Mouse (Mus musculus): ENCODE measurements around the gene Creb1.
"Not testable (repeated sequence)": the region's sequence is repeated elsewhere in the genome, so short reads cannot be mapped to it uniquely, and the experiment has no call there.

Creb1 gene

GRCm38 (mm10) chr1:64543750-64544149 is 11.3 kb downstream of the Creb1 start:
- no peak for DNase-seq (ENCODE audit: low spot score)

- no peak for DNase-seq (ENCODE audit: low spot score)
Observed at GRCm38 (mm10) chr1:64546070-64546469, 13.6 kb downstream of the Creb1 start.

GRCm38 (mm10) chr1:64549380-64549779 is 16.9 kb downstream of the Creb1 start:
- no peak for DNase-seq (ENCODE audit: low spot score)

- DNase-seq (ENCODE audit: low spot score): no peak
Observed at GRCm38 (mm10) chr1:64551908-64552307, 19.5 kb downstream of the Creb1 start.

DNA sequence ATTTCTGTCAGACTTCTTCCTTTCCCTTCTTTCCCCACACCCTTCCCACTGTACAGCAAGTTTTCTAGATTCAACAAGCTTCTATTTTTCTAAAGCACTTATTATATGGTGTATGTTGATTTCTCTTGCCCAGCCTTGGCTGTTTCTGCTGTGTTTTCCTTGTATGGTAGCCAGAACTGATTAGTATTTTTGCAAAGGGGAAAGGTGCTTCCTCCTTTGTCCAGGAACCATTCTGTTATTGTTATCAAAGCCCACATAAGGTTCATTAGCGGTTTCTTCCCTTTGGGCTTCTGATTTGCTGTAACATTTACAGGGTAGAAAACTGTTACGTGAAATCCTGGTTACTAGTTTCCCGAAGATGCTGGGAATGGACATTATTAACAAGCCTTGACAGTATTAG is 27.7 kb downstream of the Creb1 start:
- DNase-seq (ENCODE audit: low spot score): no peak

DNA sequence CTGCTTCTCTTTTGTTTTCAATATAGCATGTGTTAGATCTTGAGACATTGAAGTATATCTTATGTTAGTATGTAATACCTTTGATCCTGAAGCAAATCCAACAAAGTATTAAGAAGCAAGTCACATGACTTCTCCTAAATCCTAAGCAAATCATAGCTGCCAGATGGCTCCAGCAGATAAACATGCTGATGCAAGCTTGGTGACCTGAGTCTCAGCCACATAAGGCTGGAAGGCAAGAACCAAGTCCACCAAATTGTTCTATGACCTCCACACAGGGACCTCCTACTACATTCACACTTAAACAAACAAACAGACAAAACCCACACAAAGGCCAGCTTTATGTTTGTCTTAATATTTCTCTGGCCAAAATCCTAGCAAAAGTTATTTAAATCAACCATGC is 35.8 kb downstream of the Creb1 start:
- DNase-seq (ENCODE audit: low spot score): no peak

GRCm38 (mm10) chr1:64576022-64576421 is 43.6 kb downstream of the Creb1 start:
- no peak for DNase-seq (ENCODE audit: low spot score)

- DNase-seq (ENCODE audit: low spot score): no peak
Observed at GRCm38 (mm10) chr1:64576732-64577131, 44.3 kb downstream of the Creb1 start.

- not testable (repeated sequence) for DNase-seq (ENCODE audit: low spot score)
Observed at GRCm38 (mm10) chr1:64577911-64578310, 45.5 kb downstream of the Creb1 start.

GRCm38 (mm10) chr1:64578801-64579200 is 46.4 kb downstream of the Creb1 start:
- no peak for DNase-seq (ENCODE audit: low spot score)

DNA sequence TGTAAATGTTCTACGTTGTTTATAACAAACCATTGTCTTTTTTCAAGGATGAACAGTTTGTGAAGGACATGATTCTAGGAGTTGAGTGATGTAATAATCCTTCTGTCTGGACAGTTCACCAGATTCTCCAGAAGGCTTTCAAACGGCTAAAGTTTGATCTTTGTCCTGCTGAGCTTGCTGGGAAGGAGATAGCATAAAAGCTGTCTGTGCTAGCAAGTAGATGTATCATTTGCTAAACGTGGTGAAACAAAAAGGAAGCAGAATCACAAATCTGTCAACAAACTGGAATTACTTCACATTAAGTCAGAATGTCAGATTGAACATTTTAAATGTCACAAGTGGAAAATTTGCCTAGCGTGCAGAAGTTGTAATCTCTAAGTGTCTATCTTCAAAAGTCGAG is 66.5 kb downstream of the Creb1 start:
- no peak for DNase-seq (ENCODE audit: low spot score)

GRCm38 (mm10) chr1:64600413-64601077 is 68.1 kb downstream of the Creb1 start:
- DNase-seq (ENCODE audit: low spot score): no peak

GRCm38 (mm10) chr1:64601242-64601842 is 68.9 kb downstream of the Creb1 start:
- DNase-seq (ENCODE audit: low spot score): no peak

- no peak for DNase-seq (ENCODE audit: low spot score)
Observed at GRCm38 (mm10) chr1:64603381-64603780, 70.9 kb downstream of the Creb1 start.

- no peak for DNase-seq (ENCODE audit: low spot score)
Observed at GRCm38 (mm10) chr1:64609145-64609544, 76.7 kb downstream of the Creb1 start.

DNA sequence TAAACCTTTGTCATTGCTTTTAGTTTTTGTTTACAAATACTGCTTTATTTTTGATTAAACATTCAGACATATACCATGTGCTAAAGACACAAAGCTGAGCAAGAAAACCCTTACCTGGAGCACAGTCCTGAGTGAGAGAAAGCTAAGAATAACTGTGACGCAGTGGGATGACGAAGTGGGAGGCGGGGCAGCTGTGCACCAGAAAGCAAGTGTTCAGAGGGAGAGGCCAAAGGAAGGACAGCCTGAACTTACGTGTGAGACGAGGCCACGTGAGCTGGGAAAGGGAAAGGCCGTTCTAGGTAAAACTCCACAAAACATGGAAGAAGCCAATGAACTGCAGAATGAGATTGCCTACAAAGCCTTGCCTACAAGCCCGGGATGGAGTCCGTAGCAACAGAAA is 77.5 kb downstream of the Creb1 start:
- no peak for DNase-seq (ENCODE audit: low spot score)

DNA sequence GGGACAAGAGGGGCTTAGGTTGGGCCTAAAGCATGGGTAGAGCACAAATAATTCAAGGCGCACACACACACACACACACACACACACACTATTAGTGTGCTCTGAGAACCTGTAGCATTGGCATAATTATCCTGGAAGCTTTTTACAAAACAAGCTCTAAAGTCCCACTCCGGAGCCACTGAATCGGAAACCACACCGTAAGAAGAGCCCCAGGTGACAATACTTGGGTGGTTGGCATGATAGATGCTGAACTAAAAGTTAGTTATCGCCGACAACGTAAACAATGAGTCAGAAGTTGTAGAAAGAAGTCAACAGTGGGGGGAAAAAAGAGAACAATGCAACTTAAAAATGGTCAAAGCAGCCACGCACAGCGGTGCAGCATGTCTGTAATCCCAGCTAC is 81.9 kb downstream of the Creb1 start:
- no peak for DNase-seq (ENCODE audit: low spot score)

GRCm38 (mm10) chr1:64614801-64615345 is 82.4 kb downstream of the Creb1 start:
- no peak for DNase-seq (ENCODE audit: low spot score)

DNA sequence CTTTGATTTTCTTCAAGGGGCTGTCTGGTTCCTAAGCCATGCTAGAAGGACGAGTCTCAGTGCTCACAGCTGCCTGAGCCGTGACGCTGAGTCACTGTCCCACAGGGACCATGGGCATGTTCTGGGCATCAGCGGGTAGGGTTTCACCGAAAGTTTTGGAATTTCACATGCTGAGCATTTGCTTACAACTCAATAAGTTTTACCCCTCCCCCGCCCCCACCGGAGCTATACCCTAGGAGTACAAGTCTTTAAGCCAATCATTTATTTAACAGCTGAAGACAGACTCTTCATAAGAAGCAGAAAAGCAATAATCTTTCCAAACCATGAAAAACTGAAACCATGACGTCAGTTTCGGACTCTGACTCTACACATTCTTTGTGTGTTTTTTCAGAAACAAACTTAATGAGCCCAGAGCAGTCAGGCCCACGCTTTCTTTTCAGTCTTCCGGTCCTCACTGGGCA is 83.1 kb downstream of the Creb1 start:
- no peak for DNase-seq (ENCODE audit: low spot score)

DNA sequence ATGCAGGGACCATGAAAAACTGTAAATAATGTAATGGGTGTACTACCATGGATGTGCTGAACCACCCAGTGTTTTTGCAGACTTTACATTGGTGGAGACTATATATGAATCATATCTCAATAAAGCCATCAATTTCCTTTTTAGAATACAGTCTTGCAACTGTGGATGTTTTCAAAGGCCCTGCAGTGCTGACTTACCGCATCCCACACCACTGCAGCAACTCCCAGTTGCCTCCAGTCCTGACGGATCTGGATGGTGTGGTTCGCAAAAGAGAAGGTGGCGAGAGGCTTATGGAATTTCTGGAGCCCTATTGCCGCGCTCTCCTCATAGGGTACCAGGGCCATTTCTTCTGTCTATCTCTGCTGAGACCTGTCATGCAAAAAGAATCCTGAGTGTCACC is 83.6 kb downstream of the Creb1 start:
- DNase-seq (ENCODE audit: low spot score): no peak

- no peak for DNase-seq (ENCODE audit: low spot score)
Observed at GRCm38 (mm10) chr1:64616531-64616880, 84.1 kb downstream of the Creb1 start.

DNA sequence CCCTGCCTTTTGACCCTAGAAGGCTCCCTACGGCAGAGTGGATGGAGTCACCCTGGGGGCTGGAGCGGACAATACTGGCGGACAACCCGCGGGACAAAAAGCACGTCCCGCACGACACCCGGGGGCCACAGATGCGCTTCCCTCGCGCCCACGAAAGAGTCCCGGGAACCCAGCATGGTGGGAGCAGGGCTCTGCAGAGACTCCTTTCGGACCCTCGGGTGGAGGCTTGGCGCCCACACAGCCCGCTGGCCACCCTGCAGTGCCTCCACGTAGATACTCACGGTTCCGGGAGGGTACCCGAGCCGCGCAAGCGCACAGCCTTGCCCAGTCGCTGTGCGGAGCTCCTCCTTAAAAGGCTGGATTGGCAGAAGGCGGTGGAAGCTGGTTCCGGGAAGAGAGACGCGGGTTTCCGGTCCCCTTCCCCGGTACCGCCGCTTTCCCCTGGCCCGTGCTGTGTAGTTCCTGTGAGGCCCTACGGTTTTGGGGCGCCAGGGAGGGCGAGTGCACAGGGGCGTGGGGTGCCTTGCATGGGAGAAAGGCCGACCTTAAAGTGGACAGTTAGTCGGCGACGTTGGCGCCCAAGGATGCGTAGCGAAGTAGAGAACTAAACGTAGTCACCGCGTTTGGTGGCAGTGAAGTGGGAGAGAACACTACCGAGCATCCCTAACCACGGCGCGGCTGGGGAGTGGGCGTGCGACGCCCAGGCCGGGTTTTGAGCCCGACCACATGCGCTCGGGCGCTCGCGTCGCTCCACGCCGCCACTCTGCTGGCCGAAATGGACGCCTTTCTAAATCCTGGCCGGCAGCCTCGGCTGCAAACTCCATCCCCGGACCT is 84.7 kb downstream of the Creb1 start, which contains the start of gene Mettl21a:
Gene Mettl21a (minus strand): TSS at position 362 of the 834 bp plus-strand sequence.
- peak; percentile 92 for DNase-seq (ENCODE audit: low spot score)

DNA sequence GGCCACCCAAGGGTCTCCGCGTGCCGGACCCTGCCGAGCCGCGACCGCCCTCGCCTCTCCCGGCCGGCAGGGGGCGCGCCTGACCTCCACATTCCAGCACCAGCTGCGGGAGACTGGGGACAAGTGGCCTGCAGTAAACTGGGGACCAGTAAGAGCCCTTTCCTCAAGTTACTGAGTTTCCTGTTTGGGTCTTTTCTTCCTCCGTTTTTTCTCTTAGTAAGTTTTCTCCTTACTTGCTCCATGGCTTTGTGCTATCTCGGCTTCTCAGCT is 85.2 kb downstream of the Creb1 start:
- DNase-seq (ENCODE audit: low spot score): peak; percentile 83

Measured in urinary bladder, postnatal 14 days (tissue).